In the genomic region with DNA sequence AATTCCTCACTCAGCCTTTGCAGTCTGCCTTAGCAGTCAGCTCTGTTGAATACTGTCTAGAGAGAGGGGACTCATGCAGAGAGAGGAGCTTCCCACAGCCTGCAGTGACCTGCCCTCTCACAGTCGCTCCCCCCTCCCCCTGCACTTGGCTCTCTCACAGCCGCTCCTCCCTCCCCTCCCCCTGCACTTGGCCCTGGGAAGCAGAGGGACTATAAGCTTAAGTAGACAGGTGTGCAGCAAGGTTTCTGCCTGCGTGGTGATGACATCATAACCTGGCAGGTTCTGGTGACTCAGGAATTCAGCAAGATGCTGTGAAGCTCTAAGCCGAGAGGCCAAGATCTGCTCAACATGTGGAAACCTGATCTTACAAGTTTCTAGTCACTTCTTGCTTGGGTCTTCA, we compare ENCODE assay signal across 9 mouse cellular contexts.
DNase-seq lines count a peak whose midpoint lies in the region; ATAC-seq and TF ChIP-seq lines count a peak whose summit lies in the region.
"Had no signal": no experiment of that assay in that cellular context is flagged by ENCODE, and none has a peak within 500 bp of the region (broad histone marks: within the 10 kb centered on the region; RNA-seq: fewer than 3 reads in every experiment).

No protein-coding gene starts in this region.

- no peak overlapping the region for H3K27ac ChIP-seq in forebrain, embryonic 13.5 days
- H3K27ac ChIP-seq in forebrain, embryonic 15.5 days (replicated peaks) = no peak overlapping the region
- no peak overlapping the region for H3K27ac ChIP-seq in intestine, postnatal 0 days (ENCODE audit: low read depth, low read length)
- H3K27ac ChIP-seq in lung, embryonic 15.5 days = no peak overlapping the region
- H3K27ac ChIP-seq: liver, embryonic 13.5 days had no signal

- H3K27me3 ChIP-seq in forebrain, embryonic 13.5 days = no peaks in the 10 kb centered on the region
- H3K27me3 ChIP-seq in forebrain, embryonic 15.5 days = no peaks in the 10 kb centered on the region
- no peaks in the 10 kb centered on the region for H3K27me3 ChIP-seq in intestine, postnatal 0 days (replicated peaks; ENCODE audit: control insufficient read depth, insufficient read depth, low read length)
- no peaks in the 10 kb centered on the region for H3K27me3 ChIP-seq in lung, embryonic 15.5 days

- TF ChIP-seq CTCF in intestine, postnatal 0 days (IDR thresholded peaks at IDR 0.05; ENCODE audit: low read depth) = no peak

- no peaks in the 10 kb centered on the region for H3K9me3 ChIP-seq in forebrain, embryonic 13.5 days (replicated peaks)
- H3K9me3 ChIP-seq in forebrain, embryonic 15.5 days = no peaks in the 10 kb centered on the region
- no peaks in the 10 kb centered on the region for H3K9me3 ChIP-seq in intestine, postnatal 0 days (ENCODE audit: control insufficient read depth)
- H3K9me3 ChIP-seq in lung, embryonic 15.5 days = no peaks in the 10 kb centered on the region
- H3K9me3 ChIP-seq: liver, embryonic 13.5 days had no signal

- no peak overlapping the region for H3K4me2 ChIP-seq in forebrain, embryonic 13.5 days
- H3K4me2 ChIP-seq in forebrain, embryonic 15.5 days (replicated peaks) = no peak overlapping the region
- H3K4me2 ChIP-seq in intestine, postnatal 0 days (replicated peaks; ENCODE audit: low read depth) = no peak overlapping the region
- no peak overlapping the region for H3K4me2 ChIP-seq in lung, embryonic 15.5 days
- H3K4me2 ChIP-seq: liver, embryonic 13.5 days had no signal

- H3K4me3 ChIP-seq in forebrain, embryonic 13.5 days = no peak overlapping the region
- H3K4me3 ChIP-seq in forebrain, embryonic 15.5 days = no peak overlapping the region
- no peak overlapping the region for H3K4me3 ChIP-seq in intestine, postnatal 0 days (ENCODE audit: low read depth, low read length)
- H3K4me3 ChIP-seq in lung, embryonic 15.5 days = no peak overlapping the region
- H3K4me3 ChIP-seq: liver, embryonic 13.5 days had no signal

- DNase-seq in R1 (ENCODE audit: low read depth, low spot score) = peak; percentile 55
- DNase-seq in thymus, postnatal 14 days = no peak
- DNase-seq in frontal cortex, postnatal 14 days (ENCODE audit: low spot score in 2 of 2) = no peak
- DNase-seq in cerebellum, adult 9-11 months = no peak
- DNase-seq: liver, embryonic 13.5 days had no signal

- no peaks in the 10 kb centered on the region for H3K36me3 ChIP-seq in forebrain, embryonic 13.5 days (ENCODE audit: poor library complexity, severe bottlenecking)
- H3K36me3 ChIP-seq in forebrain, embryonic 15.5 days = no peaks in the 10 kb centered on the region
- no peaks in the 10 kb centered on the region for H3K36me3 ChIP-seq in intestine, postnatal 0 days (ENCODE audit: control insufficient read depth, insufficient read depth)
- no peaks in the 10 kb centered on the region for H3K36me3 ChIP-seq in lung, embryonic 15.5 days
- H3K36me3 ChIP-seq: liver, embryonic 13.5 days had no signal

- peaks cover 4% of the 10 kb centered on the region for H3K4me1 ChIP-seq in forebrain, embryonic 13.5 days
- peaks cover 8% of the 10 kb centered on the region for H3K4me1 ChIP-seq in forebrain, embryonic 15.5 days
- no peaks in the 10 kb centered on the region for H3K4me1 ChIP-seq in intestine, postnatal 0 days (replicated peaks; ENCODE audit: control insufficient read depth, insufficient read depth, low read length)
- H3K4me1 ChIP-seq in lung, embryonic 15.5 days = peaks cover 13% of the 10 kb centered on the region
- H3K4me1 ChIP-seq: liver, embryonic 13.5 days had no signal

- 21% methylated on average over 4 of the region's 4 CpGs for WGBS in forebrain, embryonic 13.5 days
- 14% methylated on average over 4 of the region's 4 CpGs for WGBS in forebrain, embryonic 15.5 days
- WGBS in intestine, postnatal 0 days = 6% methylated on average over 4 of the region's 4 CpGs
- 5% methylated on average over 4 of the region's 4 CpGs for WGBS in lung, embryonic 15.5 days

- H3K9ac ChIP-seq in forebrain, embryonic 13.5 days = no peak overlapping the region
- H3K9ac ChIP-seq in forebrain, embryonic 15.5 days (replicated peaks) = no peak overlapping the region
- no peak overlapping the region for H3K9ac ChIP-seq in intestine, postnatal 0 days (ENCODE audit: low read depth, low read length)
- no peak overlapping the region for H3K9ac ChIP-seq in lung, embryonic 15.5 days
- H3K9ac ChIP-seq: liver, embryonic 13.5 days had no signal

- 0 out of 2 replicates have a peak, but pooled peaks have one; percentile 21 for ATAC-seq in forebrain, embryonic 13.5 days
- no peak for ATAC-seq in forebrain, embryonic 15.5 days (replicated peaks)
- ATAC-seq in intestine, postnatal 0 days = peak; percentile 49; the same call in 1 of the 2 replicates
- peak; percentile 74 for ATAC-seq in lung, embryonic 15.5 days (ENCODE audit: borderline replicate concordance, extremely low read depth, low FRiP score, low TSS enrichment)
